Mouse (Mus musculus): ENCODE data around the gene Prpf8.

GRCm38 (mm10) chr11:75462253-75462783 lies 24.3 kb upstream of the Prpf8 start:
- no peak for TF ChIP-seq CTCF (IDR thresholded peaks at IDR 0.05)
- TF ChIP-seq EP300 (IDR thresholded peaks at IDR 0.05) = no peak
